In genomic region chr5:8297719-8298419, GRCm38 (mm10) we compare ENCODE assay signal across 11 mouse cellular contexts.
DNase-seq lines count a peak whose midpoint lies in the region; ATAC-seq and TF ChIP-seq lines count a peak whose summit lies in the region.
"Had no signal": no experiment of that assay in that cellular context is flagged by ENCODE, and none has a peak within 500 bp of the region (broad histone marks: within the 10 kb centered on the region; RNA-seq: fewer than 3 reads in every experiment).

No protein-coding gene starts in this region.

- peak; percentile 46; the same call in 1 of the 2 replicates for ATAC-seq in forebrain, embryonic 15.5 days (replicated peaks)
- ATAC-seq in forebrain, embryonic 16.5 days: no peak; the same call in 1 of the 2 replicates
- ATAC-seq in limb, embryonic 11.5 days (ENCODE audit: insufficient number of reproducible peaks, low FRiP score, low TSS enrichment, low read depth): no peak
- peak; percentile 47; the same call in 1 of the 2 replicates for ATAC-seq in embryonic facial prominence, embryonic 12.5 days (ENCODE audit: insufficient number of reproducible peaks, insufficient read depth, low FRiP score, low TSS enrichment)
- peak; percentile 68 for ATAC-seq in midbrain, postnatal 0 days (ENCODE audit: low FRiP score)
- no peak for ATAC-seq in activated CD4-positive, CD25-positive, alpha-beta regulatory T cell, adult 4 months
- ATAC-seq: CD4-positive, CD25-positive, alpha-beta regulatory T cell, adult 4 months had no signal

- 34% methylated on average over 10 of the region's 10 CpGs for WGBS in forebrain, embryonic 15.5 days
- 34% methylated on average over 10 of the region's 10 CpGs for WGBS in forebrain, embryonic 16.5 days
- 54% methylated on average over 10 of the region's 10 CpGs for WGBS in limb, embryonic 11.5 days
- 70% methylated on average over 10 of the region's 10 CpGs for WGBS in limb, embryonic 10.5 days
- 36% methylated on average over 10 of the region's 10 CpGs for WGBS in embryonic facial prominence, embryonic 12.5 days
- WGBS in midbrain, postnatal 0 days: 28% methylated on average over 10 of the region's 10 CpGs

- H3K9ac ChIP-seq in forebrain, embryonic 15.5 days (replicated peaks): no peak overlapping the region
- no peak overlapping the region for H3K9ac ChIP-seq in forebrain, embryonic 16.5 days (replicated peaks; ENCODE audit: low read depth, low read length)
- no peak overlapping the region for H3K9ac ChIP-seq in limb, embryonic 11.5 days (ENCODE audit: low read length)
- H3K9ac ChIP-seq in embryonic facial prominence, embryonic 12.5 days: no peak overlapping the region
- H3K9ac ChIP-seq in midbrain, postnatal 0 days (replicated peaks; ENCODE audit: low read length, poor library complexity, severe bottlenecking): no peak overlapping the region
- H3K9ac ChIP-seq: liver, embryonic 15.5 days had no signal

- TF ChIP-seq CTCF in midbrain, postnatal 0 days (IDR thresholded peaks at IDR 0.05): no peak

- intact Hi-C loops in left cerebral cortex, postnatal 36 days (cut with DNase I): no loop called here

- no peaks in the 10 kb centered on the region for H3K9me3 ChIP-seq in forebrain, embryonic 15.5 days
- no peaks in the 10 kb centered on the region for H3K9me3 ChIP-seq in forebrain, embryonic 16.5 days (ENCODE audit: control insufficient read depth, low read length)
- H3K9me3 ChIP-seq in limb, embryonic 11.5 days (ENCODE audit: control insufficient read depth, low read length): no peaks in the 10 kb centered on the region
- H3K9me3 ChIP-seq in limb, embryonic 10.5 days (replicated peaks): no peaks in the 10 kb centered on the region
- no peaks in the 10 kb centered on the region for H3K9me3 ChIP-seq in embryonic facial prominence, embryonic 12.5 days
- no peaks in the 10 kb centered on the region for H3K9me3 ChIP-seq in midbrain, postnatal 0 days (ENCODE audit: low read length)
- H3K9me3 ChIP-seq: liver, embryonic 15.5 days had no signal

- no peaks in the 10 kb centered on the region for H3K36me3 ChIP-seq in forebrain, embryonic 15.5 days
- no peaks in the 10 kb centered on the region for H3K36me3 ChIP-seq in forebrain, embryonic 16.5 days (ENCODE audit: control insufficient read depth, insufficient read depth)
- no peaks in the 10 kb centered on the region for H3K36me3 ChIP-seq in limb, embryonic 11.5 days (ENCODE audit: control insufficient read depth, insufficient read depth, low read length)
- H3K36me3 ChIP-seq in limb, embryonic 10.5 days: no peaks in the 10 kb centered on the region
- H3K36me3 ChIP-seq in embryonic facial prominence, embryonic 12.5 days: no peaks in the 10 kb centered on the region
- H3K36me3 ChIP-seq in midbrain, postnatal 0 days (ENCODE audit: insufficient read depth, low read length): no peaks in the 10 kb centered on the region
- H3K36me3 ChIP-seq: liver, embryonic 15.5 days had no signal

- no peak overlapping the region for H3K4me3 ChIP-seq in forebrain, embryonic 15.5 days
- H3K4me3 ChIP-seq in forebrain, embryonic 16.5 days (replicated peaks; ENCODE audit: low read length): no peak overlapping the region
- H3K4me3 ChIP-seq in limb, embryonic 11.5 days (ENCODE audit: low read depth, low read length): no peak overlapping the region
- no peak overlapping the region for H3K4me3 ChIP-seq in limb, embryonic 10.5 days
- no peak overlapping the region for H3K4me3 ChIP-seq in embryonic facial prominence, embryonic 12.5 days
- no peak overlapping the region for H3K4me3 ChIP-seq in midbrain, postnatal 0 days (ENCODE audit: low read depth, low read length)
- H3K4me3 ChIP-seq: erythroblast, embryonic 14.5 days; liver, embryonic 15.5 days had no signal

- peaks cover 5% of the 10 kb centered on the region; the same call in 1 of the 2 replicates for H3K4me1 ChIP-seq in forebrain, embryonic 15.5 days
- peaks cover 6% of the 10 kb centered on the region; the same call in 1 of the 2 replicates for H3K4me1 ChIP-seq in forebrain, embryonic 16.5 days (replicated peaks; ENCODE audit: control insufficient read depth, insufficient read depth, low read length)
- H3K4me1 ChIP-seq in limb, embryonic 11.5 days (ENCODE audit: control insufficient read depth, insufficient read depth, low read length): no peaks in the 10 kb centered on the region
- H3K4me1 ChIP-seq in limb, embryonic 10.5 days: peaks cover 10% of the 10 kb centered on the region
- 0 out of 2 replicates have a peak, but pooled peaks cover 6% of the 10 kb centered on the region for H3K4me1 ChIP-seq in embryonic facial prominence, embryonic 12.5 days
- no peaks in the 10 kb centered on the region for H3K4me1 ChIP-seq in midbrain, postnatal 0 days (ENCODE audit: insufficient read depth, low read length)
- H3K4me1 ChIP-seq: liver, embryonic 15.5 days had no signal

- H3K4me2 ChIP-seq in forebrain, embryonic 15.5 days (replicated peaks): no peak overlapping the region
- no peak overlapping the region for H3K4me2 ChIP-seq in forebrain, embryonic 16.5 days (ENCODE audit: low read length)
- no peak overlapping the region for H3K4me2 ChIP-seq in limb, embryonic 11.5 days (ENCODE audit: low read depth, severe bottlenecking)
- H3K4me2 ChIP-seq in embryonic facial prominence, embryonic 12.5 days (replicated peaks): 0 out of 2 replicates have a peak overlapping the region, but pooled peaks have one; percentile 17
- H3K4me2 ChIP-seq in midbrain, postnatal 0 days (ENCODE audit: low read depth, low read length, poor library complexity, severe bottlenecking): no peak overlapping the region
- H3K4me2 ChIP-seq: liver, embryonic 15.5 days had no signal

- H3K27ac ChIP-seq in forebrain, embryonic 15.5 days (replicated peaks): no peak overlapping the region
- H3K27ac ChIP-seq in forebrain, embryonic 16.5 days (ENCODE audit: low read length): no peak overlapping the region
- no peak overlapping the region for H3K27ac ChIP-seq in limb, embryonic 11.5 days (replicated peaks; ENCODE audit: low read depth, low read length)
- H3K27ac ChIP-seq in limb, embryonic 10.5 days: no peak overlapping the region
- peak overlapping the region; percentile 54; the same call in 1 of the 2 replicates for H3K27ac ChIP-seq in embryonic facial prominence, embryonic 12.5 days
- no peak overlapping the region for H3K27ac ChIP-seq in midbrain, postnatal 0 days (ENCODE audit: low read depth, low read length)
- H3K27ac ChIP-seq: liver, embryonic 15.5 days had no signal

- H3K27me3 ChIP-seq in forebrain, embryonic 15.5 days: no peaks in the 10 kb centered on the region
- no peaks in the 10 kb centered on the region for H3K27me3 ChIP-seq in forebrain, embryonic 16.5 days (replicated peaks; ENCODE audit: control insufficient read depth, insufficient read depth, low read length)
- no peaks in the 10 kb centered on the region for H3K27me3 ChIP-seq in limb, embryonic 11.5 days (ENCODE audit: control insufficient read depth, insufficient read depth, low read length)
- H3K27me3 ChIP-seq in limb, embryonic 10.5 days (ENCODE audit: low read depth, poor library complexity, severe bottlenecking): no peaks in the 10 kb centered on the region
- H3K27me3 ChIP-seq in embryonic facial prominence, embryonic 12.5 days: no peaks in the 10 kb centered on the region
- no peaks in the 10 kb centered on the region for H3K27me3 ChIP-seq in midbrain, postnatal 0 days (ENCODE audit: insufficient read depth, low read length)
- H3K27me3 ChIP-seq: liver, embryonic 15.5 days had no signal

- peak; percentile 30 for DNase-seq in limb, embryonic 11.5 days (ENCODE audit: low spot score)
- no peak for DNase-seq in limb, embryonic 10.5 days (ENCODE audit: low spot score)
- peak; percentile 27 for DNase-seq in midbrain, postnatal 0 days (ENCODE audit: low spot score)
- no peak for DNase-seq in left cerebral cortex, postnatal 36 days (ENCODE audit: low spot score in 2 of 2)

Comparison
In these comparisons a context has a peak if more than half of its experiments do, and no peak if none do; other contexts are left out.
1. ATAC-seq: peak in forebrain, embryonic 15.5 days (single experiment), embryonic facial prominence, embryonic 12.5 days (single experiment) and midbrain, postnatal 0 days (single experiment); none in forebrain, embryonic 16.5 days (single experiment), limb, embryonic 11.5 days (single experiment) and activated CD4-positive, CD25-positive, alpha-beta regulatory T cell, adult 4 months (single experiment).
2. DNase-seq: peak in limb, embryonic 11.5 days (single experiment) and midbrain, postnatal 0 days (single experiment); none in limb, embryonic 10.5 days (single experiment) and left cerebral cortex, postnatal 36 days (0 of 2).